Mouse (Mus musculus) hindlimb bud, embryonic 11.5 days (tissue): ENCODE data around the gene Teddm3.
"Not testable (repeated sequence)": the region's sequence is repeated elsewhere in the genome, so short reads cannot be mapped to it uniquely, and the experiment has no call there.

Source experiments
- DNase-seq: peaks from one replicate; pipeline ENCODE4 v3.0.0-alpha.2; 2012; ENCODE audit warnings: low read depth, low spot score; ENCODE audit errors: extremely low spot score

Teddm3 gene

GRCm38 (mm10) chr16:21151564-21152361 is 2.0 kb downstream of the Teddm3 start:
- no peak for DNase-seq

- DNase-seq = no peak
These were observed 3.9 kb downstream of the Teddm3 start for GRCm38 (mm10) chr16:21149896-21150295.

- DNase-seq = not testable (repeated sequence)
These were observed 5.3 kb downstream of the Teddm3 start for GRCm38 (mm10) chr16:21148451-21148850.

- DNase-seq = no peak
These were observed 17.3 kb downstream of the Teddm3 start for GRCm38 (mm10) chr16:21136312-21137083.

GRCm38 (mm10) chr16:21127666-21128065 is 26.1 kb downstream of the Teddm3 start:
- DNase-seq = not testable (repeated sequence)

- DNase-seq = not testable (repeated sequence)
These were observed 31.0 kb downstream of the Teddm3 start for GRCm38 (mm10) chr16:21122776-21123175.

- no peak for DNase-seq
These were observed 37.7 kb downstream of the Teddm3 start for GRCm38 (mm10) chr16:21116078-21116477.

- no peak for DNase-seq
These were observed 44.3 kb downstream of the Teddm3 start for GRCm38 (mm10) chr16:21109473-21109872.
